Mouse (Mus musculus) forebrain, embryonic 12.5 days (tissue): Measurements from ENCODE around the gene Commd9. TPM values are rescaled to one million over a fixed set of nuclear protein-coding genes. Genes with fewer than 3 reads are reported as not detected.

Source experiments
- ATAC-seq: fragments of 200-750 bp; cut with Nextera tagmentation; 2 replicates; pipeline ENCODE4 v1.8.0; 2017; ENCODE audit warnings: moderate TSS enrichment; ENCODE audit not compliant: low FRiP score
- H3K27ac ChIP-seq: fragments of 300-500 bp; sonication (generic); 2 replicates; pipeline ENCODE4 v1.5.1; 2016; ENCODE audit warnings: mild to moderate bottlenecking
- H3K27me3 ChIP-seq: fragments of 300-500 bp; sonication (generic); 2 replicates; pipeline ENCODE4 v1.6.1; 2016; ENCODE audit warnings: mild to moderate bottlenecking
- H3K36me3 ChIP-seq: fragments of 300-500 bp; sonication (generic); replicated peaks from 2 replicates; pipeline ENCODE4 v1.6.1; 2016; ENCODE audit warnings: mild to moderate bottlenecking
- H3K4me1 ChIP-seq: fragments of 300-500 bp; sonication (generic); 2 replicates; pipeline ENCODE4 v1.6.1; 2016
- H3K4me2 ChIP-seq: fragments of 300-500 bp; sonication (generic); 2 replicates; pipeline ENCODE4 v1.6.1; 2016; ENCODE audit warnings: mild to moderate bottlenecking, moderate library complexity
- H3K4me3 ChIP-seq: fragments of 300-500 bp; sonication (generic); replicated peaks from 2 replicates; pipeline ENCODE4 v1.5.1; 2016; ENCODE audit warnings: mild to moderate bottlenecking
- H3K9ac ChIP-seq: fragments of 300-500 bp; sonication (generic); 2 replicates; pipeline ENCODE4 v1.6.1; 2016; ENCODE audit warnings: mild to moderate bottlenecking
- H3K9me3 ChIP-seq: fragments of 300-500 bp; sonication (generic); 2 replicates; pipeline ENCODE4 v1.6.1; 2016
- WGBS: fragments of 180-500 bp; shearing (Covaris S2); methylation state at CpG from one replicate; pipeline ENCODE4 v1.1.7; 2016; 5-methylcytosine and 5-hydroxymethylcytosine counted together
- polyA plus RNA-seq: library from polyadenylated mRNA; unstranded; fragments of >200 nt; fragmentation: Nextera tagmentation; extraction: Ambion mirVana; gene quantifications from 2 replicates; pipeline ENCODE4 v1.2.1, GENCODE M21; 2016

Commd9 gene
- polyA plus RNA-seq, 1 experiment from 2014 or later, result 78.2 TPM

DNA sequence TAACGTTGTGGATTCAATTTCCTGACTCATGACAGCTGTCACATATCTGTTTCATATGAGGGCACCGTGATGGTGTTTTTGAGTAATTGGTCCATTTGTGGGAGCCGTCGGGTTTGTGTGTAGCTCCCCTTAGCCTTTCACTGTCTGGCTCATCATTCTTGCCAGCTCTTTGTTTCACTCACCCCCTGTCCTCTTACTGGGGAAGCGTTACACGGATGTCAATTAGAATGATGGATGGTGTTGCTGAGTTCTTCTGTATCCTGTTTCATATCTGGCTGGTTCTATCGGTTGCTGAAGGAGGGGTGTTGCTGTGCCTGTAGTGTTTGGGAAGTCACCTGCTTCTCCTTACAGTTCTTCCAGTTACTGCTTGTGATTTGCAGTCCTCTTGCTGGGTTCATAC lies 5.1 kb downstream of the Commd9 start:
- H3K9me3 ChIP-seq, result no peaks in the 10 kb centered on the region
- 80% methylated on average over 7 of the region's 7 CpGs for WGBS
- peaks cover 10% of the 10 kb centered on the region; the same call in 1 of the 2 replicates for H3K36me3 ChIP-seq
- no peak for ATAC-seq
- H3K4me1 ChIP-seq, result peaks cover 17% of the 10 kb centered on the region
- H3K9ac ChIP-seq, result no peak overlapping the region
- H3K27me3 ChIP-seq, result no peaks in the 10 kb centered on the region
- no peak overlapping the region for H3K4me2 ChIP-seq
- H3K27ac ChIP-seq, result no peak overlapping the region
- H3K4me3 ChIP-seq, result no peak overlapping the region

DNA sequence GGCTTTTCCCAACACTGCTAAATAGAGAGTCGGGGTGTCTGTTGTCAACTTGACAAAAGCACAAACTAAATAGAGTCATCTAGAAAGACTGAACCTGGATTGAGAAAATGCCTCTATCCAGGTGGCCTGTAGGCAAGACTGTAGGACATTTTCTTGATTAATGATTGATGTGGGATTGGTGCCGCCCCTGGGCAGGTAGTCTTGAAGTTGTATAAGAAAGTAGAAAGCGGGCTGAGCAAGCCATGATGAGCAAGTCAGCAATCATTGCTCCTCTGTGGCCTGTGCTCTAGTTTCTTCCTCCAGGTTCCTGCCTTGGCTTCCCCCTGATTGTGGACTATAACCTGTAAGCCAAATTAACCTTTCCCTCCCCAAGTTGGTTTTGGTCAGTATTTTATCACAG lies 8.1 kb downstream of the Commd9 start:
- 94% methylated on average over 3 of the region's 3 CpGs for WGBS
- H3K36me3 ChIP-seq, result peaks cover 16% of the 10 kb centered on the region; the same call in 1 of the 2 replicates
- no peak overlapping the region for H3K4me2 ChIP-seq
- H3K9me3 ChIP-seq, result no peaks in the 10 kb centered on the region
- no peak overlapping the region for H3K4me3 ChIP-seq
- no peak overlapping the region for H3K9ac ChIP-seq
- no peak overlapping the region for H3K27ac ChIP-seq
- ATAC-seq, result no peak
- H3K27me3 ChIP-seq, result no peaks in the 10 kb centered on the region
- peaks cover 11% of the 10 kb centered on the region; the same call in 1 of the 2 replicates for H3K4me1 ChIP-seq

DNA sequence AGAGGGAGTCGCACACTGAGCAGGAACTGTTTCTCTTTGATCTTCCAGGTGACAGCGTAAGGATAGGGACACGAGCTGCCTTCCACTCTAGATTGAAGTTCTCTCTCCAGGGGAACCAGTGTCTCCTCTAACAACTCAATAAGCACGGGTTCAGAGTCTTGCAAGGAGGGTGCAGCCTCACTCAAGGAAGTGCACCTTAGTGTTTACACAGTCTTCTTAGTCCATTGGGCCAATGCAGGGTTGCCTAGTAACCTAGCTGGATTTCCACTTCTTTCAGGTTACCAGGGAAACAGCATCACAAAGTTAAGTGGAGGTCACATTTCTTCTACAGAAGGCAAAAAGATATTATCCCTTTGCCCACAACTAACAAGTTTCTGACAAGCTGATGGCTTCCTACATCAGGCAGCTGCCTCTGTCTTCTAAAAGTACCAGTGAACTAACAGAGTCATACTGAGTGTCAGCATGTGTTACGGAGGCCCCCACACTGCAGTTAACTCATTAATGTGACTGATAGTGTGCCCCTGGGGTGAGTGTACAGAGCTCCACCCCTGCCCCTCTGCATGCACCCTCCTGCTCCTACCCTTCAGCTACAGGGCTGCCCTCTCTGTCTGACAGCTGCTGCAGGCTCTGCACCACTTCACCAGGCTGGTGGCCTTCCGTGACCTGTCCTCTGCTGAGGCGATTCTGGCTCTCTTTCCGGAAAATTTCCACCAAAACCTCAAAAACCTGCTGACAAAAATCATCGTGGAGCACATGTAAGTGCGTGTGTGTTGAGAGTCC lies 10.6 kb downstream of the Commd9 start:
- Histone ChIP-seq H3K4me1 (peaks cover 11% of the 10 kb centered on the region; the same call in 1 of the 2 replicates), H3K4me2 (no peak overlapping the region), H3K27ac (no peak overlapping the region), H3K9ac (no peak overlapping the region), H3K27me3 (no peaks in the 10 kb centered on the region), H3K9me3 (no peaks in the 10 kb centered on the region), H3K4me3 (no peak overlapping the region), H3K36me3 (peaks cover 26% of the 10 kb centered on the region)
- WGBS, result 82% methylated on average over 10 of the region's 10 CpGs
- no peak for ATAC-seq

DNA sequence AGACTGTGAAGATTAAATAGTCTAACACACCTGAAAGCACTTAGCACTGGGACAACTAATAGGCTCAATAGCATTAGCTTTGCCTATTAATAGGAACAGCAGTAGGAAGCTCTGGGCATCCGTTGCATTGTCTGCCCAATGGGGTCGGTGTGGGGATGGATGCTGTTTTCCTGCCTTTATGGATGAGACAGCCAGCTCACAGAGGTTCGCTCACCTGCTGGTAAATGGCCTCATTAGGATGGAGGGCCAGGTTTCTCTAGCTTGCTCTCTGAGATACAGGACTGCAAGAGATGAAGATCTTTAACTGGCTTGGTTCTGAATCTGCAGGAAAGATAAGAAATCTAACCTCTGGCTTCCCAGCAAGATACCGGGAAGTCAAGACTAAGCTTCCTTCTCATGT lies 16.1 kb downstream of the Commd9 start:
- no peak overlapping the region for H3K4me2 ChIP-seq
- peaks cover 12% of the 10 kb centered on the region for H3K4me1 ChIP-seq
- no peak for ATAC-seq
- H3K4me3 ChIP-seq, result no peak overlapping the region
- peaks cover 11% of the 10 kb centered on the region for H3K36me3 ChIP-seq
- no peaks in the 10 kb centered on the region for H3K27me3 ChIP-seq
- WGBS, result 81% methylated on average over 4 of the region's 4 CpGs
- H3K9me3 ChIP-seq, result no peaks in the 10 kb centered on the region
- no peak overlapping the region for H3K27ac ChIP-seq
- H3K9ac ChIP-seq, result no peak overlapping the region

DNA sequence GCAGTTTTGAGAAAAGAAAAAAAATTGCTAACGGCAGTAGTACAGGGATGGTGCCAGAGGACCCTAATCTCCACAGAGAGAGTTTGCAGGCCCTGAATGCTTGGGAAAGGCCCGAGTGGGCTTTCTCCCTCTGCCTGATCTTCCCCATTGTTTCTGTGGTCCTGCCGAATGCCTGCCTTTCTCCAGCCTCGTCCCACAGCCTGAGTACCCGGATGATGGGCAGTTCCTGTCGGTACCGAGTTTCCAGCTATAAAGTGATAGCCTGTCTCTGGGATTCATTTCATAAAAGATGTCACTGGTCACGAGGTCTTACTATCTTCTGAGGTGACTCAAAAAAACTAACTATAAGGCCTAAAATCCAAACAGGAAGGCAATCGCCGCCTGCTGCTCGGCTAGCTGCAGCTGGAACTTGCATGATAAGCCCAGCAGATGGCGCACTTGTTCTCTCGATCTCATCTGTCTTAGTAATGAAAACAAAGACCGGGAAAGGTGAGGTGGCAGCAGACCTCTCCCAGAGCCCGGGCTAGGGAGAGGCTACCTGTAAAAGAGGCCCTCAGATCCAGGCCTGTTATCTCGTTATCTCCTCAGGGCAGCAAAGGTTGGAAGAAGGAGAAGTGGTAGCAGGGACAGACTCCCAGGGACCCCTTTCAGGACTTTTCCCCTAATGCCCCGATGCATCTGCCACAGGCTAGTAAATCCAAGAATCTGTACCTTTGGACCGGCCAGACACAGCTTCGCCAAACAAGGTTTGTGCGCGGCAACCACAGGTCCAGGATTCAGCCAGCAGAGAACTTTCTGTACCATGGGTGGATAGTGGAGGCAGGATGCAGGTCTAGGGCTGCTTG lies 19.7 kb downstream of the Commd9 start:
- peaks cover 33% of the 10 kb centered on the region for H3K4me1 ChIP-seq
- peaks cover 15% of the 10 kb centered on the region for H3K36me3 ChIP-seq
- ATAC-seq, result peak; percentile 78
- H3K9ac ChIP-seq, result no peak overlapping the region
- WGBS, result 14% methylated on average over 21 of the region's 21 CpGs
- peak overlapping the region; percentile 33; the same call in 1 of the 2 replicates for H3K27ac ChIP-seq
- peak overlapping the region; percentile 36 for H3K4me2 ChIP-seq
- H3K27me3 ChIP-seq, result no peaks in the 10 kb centered on the region
- no peak overlapping the region for H3K4me3 ChIP-seq
- H3K9me3 ChIP-seq, result no peaks in the 10 kb centered on the region

DNA sequence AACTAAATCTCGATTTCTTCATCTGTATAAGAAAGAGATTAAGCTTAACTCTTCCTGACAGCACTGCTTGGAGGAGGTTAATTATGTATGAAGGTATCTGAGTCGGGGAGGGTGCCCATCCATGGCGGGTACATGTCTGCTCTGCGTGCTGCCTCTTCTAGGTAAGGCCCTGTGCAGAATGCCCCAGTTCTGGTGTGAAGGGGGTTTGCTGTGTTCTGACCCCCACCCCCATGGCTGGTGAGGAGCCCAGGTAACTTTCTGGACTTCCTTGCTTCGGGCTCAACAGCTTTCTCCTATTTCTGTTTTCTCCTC lies 20.3 kb downstream of the Commd9 start:
- Histone ChIP-seq H3K9me3 (no peaks in the 10 kb centered on the region), H3K4me1 (peaks cover 33% of the 10 kb centered on the region), H3K4me2 (peak overlapping the region; percentile 33; the same call in 1 of the 2 replicates), H3K27me3 (no peaks in the 10 kb centered on the region), H3K9ac (no peak overlapping the region), H3K4me3 (no peak overlapping the region), H3K36me3 (peaks cover 10% of the 10 kb centered on the region), H3K27ac (peak overlapping the region; percentile 33; the same call in 1 of the 2 replicates)
- WGBS, result 54% methylated on average over 5 of the region's 5 CpGs
- ATAC-seq, result peak; percentile 36; the same call in 1 of the 2 replicates

DNA sequence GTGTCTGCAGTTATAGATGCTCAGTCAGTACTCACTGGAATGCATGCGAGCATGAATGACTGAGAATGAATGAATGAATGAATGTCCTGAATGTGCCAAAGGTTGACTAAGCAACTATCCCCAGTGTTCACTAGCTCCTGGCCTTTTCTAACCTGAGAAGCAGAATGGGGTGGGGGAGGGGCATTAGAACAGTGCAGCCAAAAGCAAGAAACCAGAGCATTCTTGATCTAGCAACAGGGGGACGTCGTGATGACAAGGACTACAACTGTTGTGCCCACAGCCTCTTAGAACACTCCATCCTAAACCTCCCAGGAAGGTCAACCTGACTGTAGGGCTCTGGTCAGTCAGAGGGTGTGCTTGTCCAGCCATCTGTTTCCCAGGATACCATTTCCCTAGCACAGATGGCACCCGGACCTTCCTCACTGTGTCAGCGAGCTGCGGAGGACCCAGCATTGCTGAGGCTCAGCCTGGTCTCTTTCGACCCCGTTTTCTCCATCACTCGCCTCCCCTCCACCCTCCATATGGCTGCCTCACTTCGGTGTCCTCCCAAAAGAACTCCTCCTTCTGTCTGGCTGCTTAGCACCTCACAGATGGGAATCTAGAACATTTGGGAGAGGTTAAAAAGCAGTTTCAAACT lies 21.5 kb downstream of the Commd9 start:
- WGBS, result 70% methylated on average over 10 of the region's 10 CpGs
- no peaks in the 10 kb centered on the region for H3K27me3 ChIP-seq
- peaks cover 33% of the 10 kb centered on the region for H3K4me1 ChIP-seq
- H3K9me3 ChIP-seq, result no peaks in the 10 kb centered on the region
- ATAC-seq, result no peak
- H3K4me3 ChIP-seq, result no peak overlapping the region
- no peak overlapping the region for H3K27ac ChIP-seq
- H3K36me3 ChIP-seq, result peaks cover 7% of the 10 kb centered on the region
- H3K4me2 ChIP-seq, result no peak overlapping the region
- H3K9ac ChIP-seq, result 0 out of 2 replicates have a peak overlapping the region, but pooled peaks have one; percentile 21

DNA sequence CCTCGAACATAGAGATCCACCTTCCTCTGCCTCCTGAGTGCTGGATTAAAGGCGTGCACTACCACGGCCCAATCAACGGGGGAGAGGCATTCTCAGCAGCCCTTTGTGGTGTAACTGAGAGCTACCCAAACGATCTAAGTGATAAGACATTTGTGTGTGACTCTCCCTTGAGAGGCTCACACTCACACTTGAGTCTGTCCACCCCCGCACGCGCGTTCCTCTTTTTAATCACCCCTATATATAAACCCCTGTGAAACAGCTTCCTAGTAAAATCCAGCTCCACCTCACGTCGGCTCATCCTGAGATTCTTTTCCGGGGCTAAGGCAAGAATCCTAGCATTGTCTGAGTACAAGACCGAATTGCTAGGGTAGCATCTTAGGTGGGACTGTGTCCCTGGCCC lies 22.7 kb downstream of the Commd9 start:
- Histone ChIP-seq H3K36me3 (peaks cover 7% of the 10 kb centered on the region), H3K4me2 (no peak overlapping the region), H3K4me1 (peaks cover 33% of the 10 kb centered on the region), H3K9me3 (no peaks in the 10 kb centered on the region), H3K4me3 (no peak overlapping the region), H3K9ac (no peak overlapping the region), H3K27ac (no peak overlapping the region), H3K27me3 (no peaks in the 10 kb centered on the region)
- WGBS, result 69% methylated on average over 13 of the region's 13 CpGs
- ATAC-seq, result no peak

DNA sequence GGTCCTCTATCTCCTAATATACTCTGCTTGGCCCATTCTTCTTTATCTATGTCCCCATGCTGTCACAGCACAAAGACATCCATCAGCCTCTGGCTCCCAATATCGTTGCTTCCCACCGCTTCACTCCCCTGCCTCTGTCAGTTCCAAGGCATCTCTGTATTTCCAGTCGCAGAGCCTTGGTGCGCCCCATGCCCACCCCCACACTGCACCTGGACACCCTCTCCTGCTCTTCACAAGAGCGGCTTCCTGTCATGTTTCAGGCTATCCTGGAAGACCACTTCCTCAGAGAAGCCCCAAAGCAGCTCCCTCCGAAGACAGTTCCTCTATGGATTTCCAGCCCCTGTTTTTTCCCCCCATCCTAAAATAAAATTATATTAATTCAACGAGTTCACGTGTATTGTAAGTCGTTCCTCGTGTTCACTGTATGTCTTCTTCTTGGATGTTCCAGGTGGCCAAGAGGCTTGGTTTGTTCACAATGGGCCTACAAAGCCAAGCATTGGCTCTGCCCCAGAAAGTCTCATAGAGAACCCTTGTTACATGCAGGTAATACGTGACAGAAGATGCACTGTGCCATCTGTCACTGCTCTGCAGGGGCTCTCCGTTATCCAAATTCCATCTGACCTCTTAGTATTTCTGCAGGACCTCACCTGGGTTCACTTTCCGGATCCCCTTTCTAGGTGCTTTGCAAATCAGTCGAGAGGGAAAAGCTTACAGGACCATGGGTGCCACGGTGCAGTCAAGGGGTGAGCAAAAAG lies 23.5 kb downstream of the Commd9 start:
- ATAC-seq, result no peak
- Histone ChIP-seq H3K4me2 (no peak overlapping the region), H3K9ac (no peak overlapping the region), H3K27ac (no peak overlapping the region), H3K36me3 (peaks cover 7% of the 10 kb centered on the region), H3K9me3 (no peaks in the 10 kb centered on the region), H3K4me1 (peaks cover 33% of the 10 kb centered on the region), H3K4me3 (no peak overlapping the region), H3K27me3 (no peaks in the 10 kb centered on the region)
- WGBS, result 85% methylated on average over 15 of the region's 15 CpGs

DNA sequence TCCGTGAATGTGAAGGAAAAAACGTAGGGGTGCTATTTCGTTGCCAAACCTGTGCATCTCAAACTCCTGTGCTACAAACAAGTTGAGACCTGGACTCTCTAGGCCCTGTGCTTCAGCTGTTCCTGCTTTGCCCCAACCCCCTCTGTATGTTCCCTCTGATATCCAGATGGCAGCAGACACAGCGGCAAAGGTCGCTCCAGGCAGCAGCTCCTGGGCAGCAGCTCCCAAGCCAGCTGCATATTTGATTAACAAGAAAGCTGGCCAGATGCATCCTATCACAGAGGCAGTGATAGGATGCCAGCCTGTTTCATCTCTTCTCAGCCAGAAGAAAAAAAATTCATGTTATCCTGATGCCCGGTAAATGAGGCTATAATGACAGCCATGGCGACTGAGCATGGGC lies 32.5 kb downstream of the Commd9 start:
- Histone ChIP-seq H3K9ac (no peak overlapping the region), H3K4me1 (peaks cover 16% of the 10 kb centered on the region), H3K27ac (no peak overlapping the region), H3K4me3 (no peak overlapping the region), H3K9me3 (no peaks in the 10 kb centered on the region), H3K36me3 (no peaks in the 10 kb centered on the region), H3K27me3 (no peaks in the 10 kb centered on the region), H3K4me2 (no peak overlapping the region)
- ATAC-seq, result no peak
- WGBS, result 89% methylated on average over 7 of the region's 7 CpGs

DNA sequence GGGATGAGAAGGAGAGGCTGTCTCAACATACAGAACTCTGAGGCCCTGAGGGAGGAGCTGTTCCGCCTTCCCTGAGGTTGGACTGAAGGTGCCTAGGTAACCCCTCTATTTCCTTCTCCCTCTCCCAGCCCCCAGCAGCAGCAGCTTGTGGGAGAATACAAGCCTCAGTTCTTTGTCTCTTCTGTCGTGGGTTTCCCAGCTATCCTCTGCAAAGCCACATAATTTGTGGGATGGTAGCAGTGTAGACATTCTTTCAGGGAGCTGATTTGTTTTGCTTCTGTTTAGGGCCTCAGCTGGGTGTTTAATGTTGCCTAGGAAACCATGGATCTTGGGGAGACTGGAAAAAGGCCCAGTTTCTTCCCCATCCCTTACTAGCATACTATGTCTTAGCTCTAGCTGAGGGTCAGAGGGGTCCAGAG lies 34.1 kb downstream of the Commd9 start:
- ATAC-seq, result peak; percentile 25; the same call in 1 of the 2 replicates
- WGBS, result 37% methylated on average over 2 of the region's 2 CpGs
- H3K4me2 ChIP-seq, result no peak overlapping the region
- H3K4me3 ChIP-seq, result no peak overlapping the region
- H3K27ac ChIP-seq, result peak overlapping the region; percentile 59
- H3K9ac ChIP-seq, result no peak overlapping the region
- no peaks in the 10 kb centered on the region for H3K36me3 ChIP-seq
- H3K9me3 ChIP-seq, result no peaks in the 10 kb centered on the region
- peaks cover 16% of the 10 kb centered on the region for H3K4me1 ChIP-seq
- no peaks in the 10 kb centered on the region for H3K27me3 ChIP-seq

DNA sequence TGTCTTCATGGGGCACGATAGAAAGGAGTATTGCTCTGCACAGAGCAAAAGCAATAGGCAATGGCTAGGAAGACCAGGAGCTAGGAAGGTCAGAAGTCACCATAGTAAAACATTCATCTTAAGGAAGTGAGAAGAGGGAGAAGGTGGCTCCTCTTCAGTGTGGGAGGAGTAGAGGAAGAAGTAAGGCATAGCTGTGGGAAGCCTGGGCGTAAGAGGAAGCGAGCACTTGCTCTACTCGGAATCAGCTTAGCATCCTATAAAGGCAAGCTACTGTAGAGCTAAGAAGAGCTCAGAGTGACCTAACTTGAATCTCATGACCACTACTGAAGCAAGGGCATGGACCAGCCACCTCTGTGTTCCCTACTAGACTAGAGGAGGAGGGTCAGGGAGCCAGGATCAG lies 36.3 kb downstream of the Commd9 start:
- no peak overlapping the region for H3K9ac ChIP-seq
- no peaks in the 10 kb centered on the region for H3K27me3 ChIP-seq
- no peak for ATAC-seq
- H3K4me1 ChIP-seq, result peaks cover 21% of the 10 kb centered on the region
- no peak overlapping the region for H3K4me2 ChIP-seq
- H3K4me3 ChIP-seq, result no peak overlapping the region
- WGBS, result 94% methylated on average over 4 of the region's 4 CpGs
- no peak overlapping the region for H3K27ac ChIP-seq
- H3K9me3 ChIP-seq, result no peaks in the 10 kb centered on the region
- H3K36me3 ChIP-seq, result no peaks in the 10 kb centered on the region
